Mouse (Mus musculus) gastrocnemius, postnatal 25 days (tissue): ENCODE results near the gene Tomm20. TPM values are rescaled to one million over a fixed set of nuclear protein-coding genes. Genes with fewer than 3 reads are reported as not detected.
A peak's percentile ranks its signal among the peaks of the same experiment; 100 is the strongest.
"Not testable (repeated sequence)": the region's sequence is repeated elsewhere in the genome, so short reads cannot be mapped to it uniquely, and the experiment has no call there.

Experiments
- DNase-seq: peaks from one replicate; pipeline ENCODE4 v3.0.0; 2022
- total RNA-seq, 2 experiments: library from RNA; stranded (reverse); gene quantifications; 1 replicate in 1 of 2; 2 replicates in 1 of 2; pipeline ENCODE4 v1.2.3; 2021

Tomm20 gene
- total RNA-seq, 2 experiments from 2014 or later, result 84.5 to 86.1 TPM

- DNase-seq, result no peak
Observed at GRCm38 (mm10) chr8:126918356-126918755, 27.3 kb downstream of the Tomm20 start.

- DNase-seq, result peak; percentile 60
Observed at GRCm38 (mm10) chr8:126917179-126917905, 28.3 kb downstream of the Tomm20 start.

- no peak for DNase-seq
Observed at GRCm38 (mm10) chr8:126916611-126917010, 29.0 kb downstream of the Tomm20 start.

- peak; percentile 51 for DNase-seq
Observed at GRCm38 (mm10) chr8:126914609-126915375, 30.9 kb downstream of the Tomm20 start.

- not testable (repeated sequence) for DNase-seq
Observed at GRCm38 (mm10) chr8:126914107-126914490, 31.5 kb downstream of the Tomm20 start.

- peak; percentile 86 for DNase-seq
Observed at GRCm38 (mm10) chr8:126913241-126914106, 32.2 kb downstream of the Tomm20 start.

- peak; percentile 56 for DNase-seq
Observed at GRCm38 (mm10) chr8:126909371-126909802, 36.3 kb downstream of the Tomm20 start.

- DNase-seq, result no peak
Observed at GRCm38 (mm10) chr8:126908805-126909204, 36.8 kb downstream of the Tomm20 start.

GRCm38 (mm10) chr8:126907968-126908367 is 37.7 kb downstream of the Tomm20 start:
- DNase-seq, result no peak

GRCm38 (mm10) chr8:126907374-126907773 is 38.3 kb downstream of the Tomm20 start:
- DNase-seq, result no peak

- DNase-seq, result no peak
Observed at GRCm38 (mm10) chr8:126905387-126905786, 40.3 kb downstream of the Tomm20 start.

- DNase-seq, result no peak
Observed at GRCm38 (mm10) chr8:126903927-126904326, 41.7 kb downstream of the Tomm20 start.

- no peak for DNase-seq
Observed at GRCm38 (mm10) chr8:126903224-126903895, 42.3 kb downstream of the Tomm20 start.

- no peak for DNase-seq
Observed at GRCm38 (mm10) chr8:126901612-126902011, 44.0 kb downstream of the Tomm20 start.

GRCm38 (mm10) chr8:126901049-126901448 is 44.6 kb downstream of the Tomm20 start:
- no peak for DNase-seq

- DNase-seq, result peak; percentile 43
Observed at GRCm38 (mm10) chr8:126895133-126895532, 50.5 kb downstream of the Tomm20 start.

- DNase-seq, result no peak
Observed at GRCm38 (mm10) chr8:126887639-126888006, 58.0 kb downstream of the Tomm20 start.

GRCm38 (mm10) chr8:126886741-126887638 is 58.7 kb downstream of the Tomm20 start:
- DNase-seq, result peak; percentile 87

GRCm38 (mm10) chr8:126885554-126886485 is 59.8 kb downstream of the Tomm20 start:
- DNase-seq, result no peak
